Mouse (Mus musculus): ENCODE results near the gene Sorbs1.

GRCm38 (mm10) chr19:40299182-40299581 is 214.4 kb downstream of the Sorbs1 start:
- TF ChIP-seq CTCF (IDR thresholded peaks at IDR 0.05; ENCODE audit: extremely low read depth, insufficient read length, insufficient replicate concordance, low read depth, low read length) (no peak), POLR2A (IDR thresholded peaks at IDR 0.05; ENCODE audit: low read depth, low read length) (no peak)
